Mouse (Mus musculus) MEL (cell line): ENCODE data around the gene Camta1. TPM values are rescaled to one million over a fixed set of nuclear protein-coding genes. Genes with fewer than 3 reads are reported as not detected.

Source experiments
- DNase-seq: peaks from one replicate; pipeline ENCODE4 v3.0.0; 2011; ENCODE audit warnings: low read depth, low spot score
- H3K27ac ChIP-seq: 2 replicates; pipeline ENCODE4 v1.5.1; 2012; ENCODE audit warnings: low read depth, mild to moderate bottlenecking, control low read depth, low read length, moderate library complexity; ENCODE audit not compliant: control insufficient read depth
- H3K27me3 ChIP-seq, 2 experiments: fragments of 150-350 bp in 1 of 2; sonication (generic) in 1 of 2; 2 replicates each; pipeline ENCODE4 v1.6.1; 2012; ENCODE audit warnings: low read length in 2 of 2, mild to moderate bottlenecking in 2 of 2, improper control_type of control experiment in 1 of 2, moderate library complexity in 1 of 2; ENCODE audit not compliant: insufficient read depth in 2 of 2, control insufficient read depth in 1 of 2
- H3K36me3 ChIP-seq, 2 experiments: 2 replicates each; pipeline ENCODE4 v1.6.1; 2012 to 2014; ENCODE audit warnings: low read length in 2 of 2, improper control_type of control experiment in 1 of 2, inconsistent platforms in 1 of 2, mild to moderate bottlenecking in 1 of 2; ENCODE audit not compliant: insufficient read depth in 2 of 2, control insufficient read depth in 1 of 2
- H3K4me1 ChIP-seq, 2 experiments: fragments of 150-350 bp in 1 of 2; sonication (generic) in 1 of 2; 2 replicates each; pipeline ENCODE4 v1.6.1; 2012; ENCODE audit warnings: low read length in 2 of 2, improper control_type of control experiment in 1 of 2, mild to moderate bottlenecking in 1 of 2; ENCODE audit not compliant: insufficient read depth in 2 of 2, control insufficient read depth in 1 of 2
- H3K4me3 ChIP-seq, 2 experiments: fragments of 150-350 bp in 1 of 2; sonication (generic) in 1 of 2; 2 replicates each; pipeline ENCODE4 v1.5.1; 2012; ENCODE audit warnings: low read depth in 2 of 2, low read length in 2 of 2, mild to moderate bottlenecking in 2 of 2, moderate library complexity in 2 of 2, control low read depth in 1 of 2, improper control_type of control experiment in 1 of 2; ENCODE audit not compliant: control insufficient read depth in 1 of 2, insufficient read depth in 1 of 2
- H3K79me2 ChIP-seq: 2 replicates; pipeline ENCODE4 v1.6.1; 2012; ENCODE audit warnings: mild to moderate bottlenecking, low read length, moderate library complexity; ENCODE audit not compliant: control insufficient read depth, poor library complexity, insufficient read depth
- H3K9ac ChIP-seq: 2 replicates; pipeline ENCODE4 v1.6.1; 2012; ENCODE audit warnings: low read depth, mild to moderate bottlenecking, control low read depth, low read length, moderate library complexity; ENCODE audit not compliant: control insufficient read depth, poor library complexity, severe bottlenecking
- H3K9me3 ChIP-seq: fragments of 150-350 bp; sonication (generic); replicated peaks from 2 replicates; pipeline ENCODE4 v1.6.1; 2012; ENCODE audit warnings: mild to moderate bottlenecking, low read length, improper control_type of control experiment, moderate library complexity; ENCODE audit not compliant: insufficient read depth
- BHLHE40 ChIP-seq: IDR thresholded peaks from 2 replicates; pipeline ENCODE4 v1.6.1; 2012; ENCODE audit warnings: low read depth, mild to moderate bottlenecking, inconsistent platforms, low read length, improper control_type of control experiment, borderline replicate concordance
- CHD1 ChIP-seq: IDR thresholded peaks from 2 replicates; pipeline ENCODE4 v1.6.1; 2012; ENCODE audit warnings: low read depth, mild to moderate bottlenecking, inconsistent platforms, low read length, improper control_type of control experiment
- CTCF ChIP-seq, 3 experiments: IDR thresholded peaks in 2 of 3; conservative IDR thresholded peaks in 1 of 3; 2 replicates each; pipeline ENCODE4 v1.5.1; 2011 to 2012; ENCODE audit warnings: low read length in 3 of 3, low read depth in 2 of 3, mild to moderate bottlenecking in 2 of 3, improper control_type of control experiment in 1 of 3, inconsistent platforms in 1 of 3, mixed read lengths in 1 of 3, moderate library complexity in 1 of 3; ENCODE audit not compliant: control insufficient read depth in 1 of 3, insufficient read depth in 1 of 3, poor library complexity in 1 of 3, severe bottlenecking in 1 of 3
- EP300 ChIP-seq, 2 experiments: IDR thresholded peaks; 2 replicates each; pipeline ENCODE4 v1.6.1; 2011; ENCODE audit warnings: improper control_type of control experiment in 2 of 2, low read length in 2 of 2, low read depth in 1 of 2, mild to moderate bottlenecking in 1 of 2
- ETS1 ChIP-seq: IDR thresholded peaks from 2 replicates; pipeline ENCODE4 v1.6.1; 2012; ENCODE audit warnings: low read depth, mild to moderate bottlenecking, inconsistent platforms, low read length, improper control_type of control experiment, moderate library complexity
- GABPA ChIP-seq: IDR thresholded peaks from 2 replicates; pipeline ENCODE4 v1.6.1; 2012; ENCODE audit warnings: low read depth, mild to moderate bottlenecking, inconsistent platforms, low read length, improper control_type of control experiment, moderate library complexity
- JUND ChIP-seq: IDR thresholded peaks from 2 replicates; pipeline ENCODE4 v1.6.1; 2011; ENCODE audit warnings: low read depth, mild to moderate bottlenecking, improper control_type of control experiment, low read length
- KAT2A ChIP-seq: conservative IDR thresholded peaks from 2 replicates; pipeline ENCODE4 v1.6.1; 2012; ENCODE audit warnings: low read depth, low read length, improper control_type of control experiment, inconsistent platforms
- MAZ ChIP-seq: IDR thresholded peaks from 2 replicates; pipeline ENCODE4 v1.6.1; 2012; ENCODE audit warnings: low read depth, mild to moderate bottlenecking, inconsistent platforms, low read length, improper control_type of control experiment
- MYB ChIP-seq: IDR thresholded peaks from 2 replicates; pipeline ENCODE4 v1.6.1; 2011; ENCODE audit warnings: mild to moderate bottlenecking, low read depth, low read length, improper control_type of control experiment
- MYC ChIP-seq: IDR thresholded peaks from 2 replicates; pipeline ENCODE4 v1.6.1; 2011; ENCODE audit warnings: low read depth, mild to moderate bottlenecking, low read length, improper control_type of control experiment, moderate library complexity
- NELFE ChIP-seq: IDR thresholded peaks from 2 replicates; pipeline ENCODE4 v1.6.1; 2011; ENCODE audit warnings: low read depth, low read length, improper control_type of control experiment
- NRF1 ChIP-seq: IDR thresholded peaks from 2 replicates; pipeline ENCODE4 v1.6.1; 2014; ENCODE audit warnings: low read depth, mild to moderate bottlenecking, inconsistent platforms, low read length, improper control_type of control experiment, moderate library complexity; ENCODE audit not compliant: poor library complexity, insufficient read depth, severe bottlenecking
- POLR2AphosphoS2 ChIP-seq: IDR thresholded peaks from 2 replicates; pipeline ENCODE4 v1.6.1; 2011; ENCODE audit warnings: low read length, improper control_type of control experiment
- POLR2AphosphoS5 ChIP-seq: IDR thresholded peaks from 2 replicates; pipeline ENCODE4 v1.6.1; 2012; ENCODE audit warnings: low read depth, borderline replicate concordance, mild to moderate bottlenecking, inconsistent platforms, low read length, moderate library complexity, mixed read lengths
- RAD21 ChIP-seq: IDR thresholded peaks from 2 replicates; pipeline ENCODE4 v1.6.1; 2011; ENCODE audit warnings: mild to moderate bottlenecking, low read depth, low read length, improper control_type of control experiment
- RCOR1 ChIP-seq: IDR thresholded peaks from 2 replicates; pipeline ENCODE4 v1.6.1; 2012; ENCODE audit warnings: low read depth, mild to moderate bottlenecking, inconsistent platforms, low read length, improper control_type of control experiment
- SIN3A ChIP-seq: IDR thresholded peaks from 2 replicates; pipeline ENCODE4 v1.6.1; 2012; ENCODE audit warnings: low read length, improper control_type of control experiment, inconsistent platforms
- TAL1 ChIP-seq: IDR thresholded peaks from 2 replicates; pipeline ENCODE4 v1.6.1; 2012; ENCODE audit warnings: mild to moderate bottlenecking, inconsistent platforms, low read length, moderate library complexity, mixed read lengths
- TBP ChIP-seq: IDR thresholded peaks from 2 replicates; pipeline ENCODE4 v1.8.0; 2011; ENCODE audit warnings: low read depth, low read length, improper control_type of control experiment
- TCF12 ChIP-seq: IDR thresholded peaks from 2 replicates; pipeline ENCODE4 v1.6.1; 2014; ENCODE audit warnings: low read depth, mild to moderate bottlenecking, inconsistent platforms, low read length, improper control_type of control experiment, moderate library complexity
- UBTF ChIP-seq: IDR thresholded peaks from 2 replicates; pipeline ENCODE4 v1.6.1; 2012; ENCODE audit warnings: low read depth, mild to moderate bottlenecking, inconsistent platforms, low read length, improper control_type of control experiment, moderate library complexity, borderline replicate concordance; ENCODE audit not compliant: insufficient read depth
- USF1 ChIP-seq: IDR thresholded peaks from 2 replicates; pipeline ENCODE4 v1.6.1; 2014; ENCODE audit warnings: low read depth, mild to moderate bottlenecking, inconsistent platforms, low read length, improper control_type of control experiment, moderate library complexity
- ZC3H11A ChIP-seq: IDR thresholded peaks from 2 replicates; pipeline ENCODE4 v1.6.1; 2012; ENCODE audit warnings: low read depth, mild to moderate bottlenecking, inconsistent platforms, low read length, improper control_type of control experiment
- ZKSCAN1 ChIP-seq: IDR thresholded peaks from 2 replicates; pipeline ENCODE4 v1.6.1; 2012; ENCODE audit warnings: low read depth, mild to moderate bottlenecking, inconsistent platforms, low read length, improper control_type of control experiment, moderate library complexity
- ZMIZ1 ChIP-seq: IDR thresholded peaks from 2 replicates; pipeline ENCODE4 v1.6.1; 2012; ENCODE audit warnings: low read depth, mild to moderate bottlenecking, inconsistent platforms, low read length, improper control_type of control experiment, moderate library complexity
- ZNF384 ChIP-seq: IDR thresholded peaks from 2 replicates; pipeline ENCODE4 v1.6.1; 2012; ENCODE audit warnings: low read depth, mild to moderate bottlenecking, inconsistent platforms, low read length, improper control_type of control experiment
- polyA plus RNA-seq, 2 experiments: library from polyadenylated mRNA; stranded (reverse) in 1 of 2; unstranded in 1 of 2; fragments of >175 nt in 1 of 2; fragments of >200 nt in 1 of 2; gene quantifications; 2 replicates each; pipeline versions ENCODE4 v1.2.1 to v1.2.4; 2012; ENCODE audit warnings: low replicate concordance in 2 of 2, low read depth in 1 of 2; ENCODE audit not compliant: insufficient read length in 2 of 2, insufficient read depth in 1 of 2, missing spikeins in 1 of 2
- total RNA-seq: library from RNA; depleted of rRNA; stranded (reverse); fragments of 300-350 nt; gene quantifications from 2 replicates; pipeline ENCODE4 v1.2.3, GENCODE M21; 2012

Gene Camta1
- total and polyA plus RNA-seq, 3 experiments: 28.2 to 87.5 TPM; not detected in 1

DNA sequence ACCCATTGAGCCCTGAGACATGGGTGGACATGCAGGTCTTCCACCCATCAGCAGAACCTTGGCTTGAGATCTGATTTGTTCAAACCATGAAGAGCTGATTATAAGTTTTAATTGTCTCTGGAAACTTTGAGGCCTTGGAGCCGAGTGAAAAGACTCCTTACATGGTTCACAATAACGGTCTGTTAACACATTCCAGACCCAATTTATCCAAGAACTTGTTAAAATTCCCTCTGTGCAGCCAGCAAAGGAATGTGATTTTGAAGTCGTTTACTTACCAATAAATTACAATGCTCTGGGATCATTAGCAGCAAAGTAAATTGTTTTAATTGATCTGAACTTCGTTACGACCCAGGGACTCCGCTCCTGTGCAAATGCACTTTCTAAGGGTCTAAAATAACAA lies 658.8 kb downstream of the Camta1 start:
- Histone ChIP-seq H3K79me2 (no peaks in the 10 kb centered on the region), H3K36me3 (no peaks in the 10 kb centered on the region), H3K9ac (no peak overlapping the region), H3K27ac (no peak overlapping the region), H3K9me3 (no peaks in the 10 kb centered on the region), H3K4me3 (no peak overlapping the region), H3K27me3 (no peaks in the 10 kb centered on the region), H3K4me1 (no peaks in the 10 kb centered on the region)
- TF ChIP-seq GABPA (no peak), TAL1 (no peak), MYB (no peak), BHLHE40 (no peak), NELFE (no peak), RAD21 (no peak), ZMIZ1 (no peak), NRF1 (no peak), POLR2AphosphoS5 (no peak), ZKSCAN1 (no peak), POLR2AphosphoS2 (no peak), SIN3A (no peak), USF1 (no peak), ZC3H11A (no peak), CTCF (IDR thresholded peaks at IDR 0.05 in 2 of 3, conservative IDR thresholded peaks at IDR 0.05 in 1 of 3; ENCODE audit: control insufficient read depth in 1 of 3, insufficient read depth in 1 of 3, low read depth in 2 of 3, low read length in 3 of 3, poor library complexity in 1 of 3, severe bottlenecking in 1 of 3) (no peak), UBTF (no peak), JUND (no peak)
- DNase-seq: no peak

DNA sequence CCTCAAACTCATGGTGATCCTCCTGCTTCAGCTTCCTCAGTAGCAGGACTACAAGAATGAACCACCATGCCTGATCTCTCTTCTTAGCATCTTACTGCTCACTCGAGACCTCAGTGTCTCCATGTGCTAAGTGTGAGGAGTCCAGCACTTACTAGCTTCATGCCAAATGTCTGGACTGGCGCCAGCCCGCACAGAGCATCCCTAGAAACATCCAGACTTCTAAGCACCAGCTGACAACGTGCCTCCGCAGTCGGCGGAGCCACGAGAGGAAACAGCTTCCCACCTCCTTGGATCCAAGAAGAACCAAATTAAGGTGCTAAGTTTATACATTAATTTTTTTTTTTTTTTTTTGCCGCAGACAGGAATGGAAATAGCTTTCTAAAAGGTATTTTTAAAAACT lies 661.4 kb downstream of the Camta1 start:
- Histone ChIP-seq H3K36me3 (no peaks in the 10 kb centered on the region), H3K27ac (no peak overlapping the region), H3K4me3 (no peak overlapping the region), H3K4me1 (no peaks in the 10 kb centered on the region), H3K9me3 (no peaks in the 10 kb centered on the region), H3K27me3 (no peaks in the 10 kb centered on the region)
- DNase-seq: no peak
- TF ChIP-seq NELFE (no peak), TBP (no peak), ZNF384 (no peak), UBTF (no peak), MYC (no peak), BHLHE40 (no peak), CHD1 (no peak), KAT2A (no peak), ETS1 (no peak), RCOR1 (no peak), MAZ (no peak), JUND (no peak), TCF12 (no peak), POLR2AphosphoS5 (no peak), MYB (no peak), CTCF (IDR thresholded peaks at IDR 0.05 in 2 of 3, conservative IDR thresholded peaks at IDR 0.05 in 1 of 3; ENCODE audit: control insufficient read depth in 1 of 3, insufficient read depth in 1 of 3, low read depth in 2 of 3, low read length in 3 of 3, poor library complexity in 1 of 3, severe bottlenecking in 1 of 3) (no peak), EP300 (IDR thresholded peaks at IDR 0.05; ENCODE audit: low read depth in 1 of 2, low read length in 2 of 2) (no peak)
- TF ChIP-seq, all 39 proteins: peak for 0
- Histone ChIP-seq H3K79me2 (no peaks in the 10 kb centered on the region), H3K9ac (no peak overlapping the region)
